Mouse (Mus musculus) cortical plate, adult 2 months (tissue): ENCODE measurements around the gene Pygo2.
A peak's percentile ranks its signal among the peaks of the same experiment; 100 is the strongest.

Experiments used
- CTCF ChIP-seq: fragments of 200-500 bp; IDR thresholded peaks from 2 replicates; pipeline ENCODE4 v1.5.1; 2011; ENCODE audit warnings: mild to moderate bottlenecking, control low read depth, low read length; ENCODE audit not compliant: insufficient read depth; ENCODE audit errors: extremely low read depth
- POLR2A ChIP-seq: fragments of 200-500 bp; IDR thresholded peaks from 2 replicates; pipeline ENCODE4 v1.6.1; 2011; ENCODE audit warnings: mild to moderate bottlenecking, low read length, control low read depth; ENCODE audit not compliant: insufficient read depth; ENCODE audit errors: extremely low read depth

DNA sequence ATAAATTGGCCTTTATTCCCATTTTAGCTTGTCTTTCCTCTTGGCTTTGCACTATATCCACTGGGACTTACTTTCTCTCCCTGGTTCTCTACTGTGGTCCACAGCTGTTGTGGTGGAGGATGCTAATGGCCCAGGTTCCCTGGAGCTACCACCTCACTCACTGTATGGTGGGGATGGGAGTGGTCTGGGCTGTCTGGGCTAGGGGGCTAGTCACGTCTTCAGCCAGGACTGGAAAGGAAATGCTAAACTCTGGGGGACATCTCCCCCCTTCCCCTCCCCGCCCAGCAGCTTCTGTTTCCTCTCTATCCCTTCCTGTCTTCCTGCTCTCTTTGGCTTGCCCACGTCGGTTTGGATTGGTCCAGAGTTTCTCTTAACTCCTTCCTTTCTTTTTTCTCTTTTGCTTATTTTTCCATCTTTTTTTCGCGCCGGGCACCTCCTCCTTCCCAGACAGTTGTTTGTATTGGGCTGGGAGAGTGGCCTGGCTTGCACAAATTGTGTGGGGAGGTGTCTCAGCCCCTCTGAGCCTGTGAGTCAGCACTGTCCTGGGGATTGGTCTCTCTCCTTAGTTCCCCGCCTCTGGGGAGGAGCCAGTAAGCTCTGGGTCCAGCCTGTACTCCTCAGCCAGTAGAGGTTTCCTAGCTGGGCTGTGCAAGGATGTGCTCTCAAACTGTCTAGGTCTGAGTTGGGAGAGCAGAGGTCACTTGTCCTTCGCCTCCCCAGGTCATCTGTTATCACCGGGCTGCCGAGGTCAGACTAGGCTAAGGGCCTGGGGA, 8.8 kb upstream of the Pygo2 start:
- TF ChIP-seq CTCF (no peak), POLR2A (peak; percentile 98)
